Mouse (Mus musculus): ENCODE results near the gene H2-T22. TPM values are rescaled to one million over a fixed set of nuclear protein-coding genes. Genes with fewer than 3 reads are reported as not detected.

Gene H2-T22
- polyA plus RNA-seq, 1 experiment = 45.8 TPM

- H3K4me3 ChIP-seq (replicated peaks; ENCODE audit: control insufficient read depth, low read depth, low read length) = no peak overlapping the region
- TF ChIP-seq POLR2A (IDR thresholded peaks at IDR 0.05; ENCODE audit: borderline replicate concordance, control insufficient read depth, low read depth, low read length) = no peak
- TF ChIP-seq CTCF (IDR thresholded peaks at IDR 0.05; ENCODE audit: control insufficient read depth, insufficient read depth, low read length) = no peak
- H3K4me1 ChIP-seq (ENCODE audit: control insufficient read depth, insufficient read depth, low read length) = peaks cover 4% of the 10 kb centered on the region
- WGBS = 85% methylated on average over 7 of the region's 7 CpGs
- no peak overlapping the region for H3K27ac ChIP-seq (ENCODE audit: control insufficient read depth, insufficient read depth, low read depth, low read length, poor library complexity)
Measured at GRCm38 (mm10) chr17:36028879-36029619, 13.5 kb downstream of the H2-T22 start.

- WGBS = 93% methylated on average over 4 of the region's 4 CpGs
- TF ChIP-seq CTCF (IDR thresholded peaks at IDR 0.05; ENCODE audit: control insufficient read depth, insufficient read depth, low read length) (no peak), POLR2A (IDR thresholded peaks at IDR 0.05; ENCODE audit: borderline replicate concordance, control insufficient read depth, low read depth, low read length) (no peak)
- Histone ChIP-seq H3K4me3 (replicated peaks; ENCODE audit: control insufficient read depth, low read depth, low read length) (no peak overlapping the region), H3K27ac (ENCODE audit: control insufficient read depth, insufficient read depth, low read depth, low read length, poor library complexity) (no peak overlapping the region), H3K4me1 (ENCODE audit: control insufficient read depth, insufficient read depth, low read length) (peaks cover 9% of the 10 kb centered on the region)
Measured at GRCm38 (mm10) chr17:36027663-36028062, 14.9 kb downstream of the H2-T22 start.

GRCm38 (mm10) chr17:36025901-36026300, 16.6 kb downstream of the H2-T22 start:
- Histone ChIP-seq H3K4me1 (ENCODE audit: control insufficient read depth, insufficient read depth, low read length) (peaks cover 15% of the 10 kb centered on the region), H3K4me3 (replicated peaks; ENCODE audit: control insufficient read depth, low read depth, low read length) (no peak overlapping the region), H3K27ac (ENCODE audit: control insufficient read depth, insufficient read depth, low read depth, low read length, poor library complexity) (no peak overlapping the region)
- WGBS = 78% methylated on average over 4 of the region's 4 CpGs
- no peak for TF ChIP-seq POLR2A (IDR thresholded peaks at IDR 0.05; ENCODE audit: borderline replicate concordance, control insufficient read depth, low read depth, low read length)
- TF ChIP-seq CTCF (IDR thresholded peaks at IDR 0.05; ENCODE audit: control insufficient read depth, insufficient read depth, low read length) = no peak

- 61% methylated on average over 5 of the region's 5 CpGs for WGBS
- Histone ChIP-seq H3K4me1 (ENCODE audit: control insufficient read depth, insufficient read depth, low read length) (peaks cover 13% of the 10 kb centered on the region), H3K27ac (ENCODE audit: control insufficient read depth, insufficient read depth, low read depth, low read length, poor library complexity) (no peak overlapping the region), H3K4me3 (replicated peaks; ENCODE audit: control insufficient read depth, low read depth, low read length) (no peak overlapping the region)
- TF ChIP-seq POLR2A (IDR thresholded peaks at IDR 0.05; ENCODE audit: borderline replicate concordance, control insufficient read depth, low read depth, low read length) (no peak), CTCF (IDR thresholded peaks at IDR 0.05; ENCODE audit: control insufficient read depth, insufficient read depth, low read length) (no peak)
Measured at GRCm38 (mm10) chr17:36025197-36025596, 17.4 kb downstream of the H2-T22 start.

GRCm38 (mm10) chr17:36023710-36024654, 18.6 kb downstream of the H2-T22 start:
- TF ChIP-seq CTCF (IDR thresholded peaks at IDR 0.05; ENCODE audit: control insufficient read depth, insufficient read depth, low read length) = no peak
- no peak for TF ChIP-seq POLR2A (IDR thresholded peaks at IDR 0.05; ENCODE audit: borderline replicate concordance, control insufficient read depth, low read depth, low read length)
- 30% methylated on average over 9 of the region's 9 CpGs for WGBS

GRCm38 (mm10) chr17:36022922-36023321, 19.6 kb downstream of the H2-T22 start:
- TF ChIP-seq POLR2A (IDR thresholded peaks at IDR 0.05; ENCODE audit: borderline replicate concordance, control insufficient read depth, low read depth, low read length) = no peak
- no peak for TF ChIP-seq CTCF (IDR thresholded peaks at IDR 0.05; ENCODE audit: control insufficient read depth, insufficient read depth, low read length)
- 86% methylated on average over 6 of the region's 6 CpGs for WGBS
- Histone ChIP-seq H3K4me3 (replicated peaks; ENCODE audit: control insufficient read depth, low read depth, low read length) (no peak overlapping the region), H3K4me1 (ENCODE audit: control insufficient read depth, insufficient read depth, low read length) (peaks cover 13% of the 10 kb centered on the region), H3K27ac (ENCODE audit: control insufficient read depth, insufficient read depth, low read depth, low read length, poor library complexity) (peak overlapping the region; percentile 41)

More at GRCm38 (mm10) chr17:36023710-36024654, 18.6 kb downstream of the H2-T22 start:
- Histone ChIP-seq H3K27ac (ENCODE audit: control insufficient read depth, insufficient read depth, low read depth, low read length, poor library complexity) (peak overlapping the region; percentile 78), H3K4me3 (replicated peaks; ENCODE audit: control insufficient read depth, low read depth, low read length) (peak overlapping the region; percentile 43), H3K4me1 (ENCODE audit: control insufficient read depth, insufficient read depth, low read length) (peaks cover 13% of the 10 kb centered on the region)

- WGBS = 71% methylated on average over 9 of the region's 9 CpGs
- H3K27ac ChIP-seq (ENCODE audit: control insufficient read depth, insufficient read depth, low read depth, low read length, poor library complexity) = peak overlapping the region; percentile 20
- no peak for TF ChIP-seq POLR2A (IDR thresholded peaks at IDR 0.05; ENCODE audit: borderline replicate concordance, control insufficient read depth, low read depth, low read length)
- TF ChIP-seq CTCF (IDR thresholded peaks at IDR 0.05; ENCODE audit: control insufficient read depth, insufficient read depth, low read length) = no peak
Measured at GRCm38 (mm10) chr17:36022098-36022497, 20.4 kb downstream of the H2-T22 start.

GRCm38 (mm10) chr17:36021309-36021708, 21.2 kb downstream of the H2-T22 start:
- Histone ChIP-seq H3K4me1 (ENCODE audit: control insufficient read depth, insufficient read depth, low read length) (peaks cover 13% of the 10 kb centered on the region), H3K27ac (ENCODE audit: control insufficient read depth, insufficient read depth, low read depth, low read length, poor library complexity) (peak overlapping the region; percentile 65), H3K4me3 (replicated peaks; ENCODE audit: control insufficient read depth, low read depth, low read length) (no peak overlapping the region)
- 71% methylated on average over 1 of the region's 1 CpGs for WGBS
- TF ChIP-seq POLR2A (IDR thresholded peaks at IDR 0.05; ENCODE audit: borderline replicate concordance, control insufficient read depth, low read depth, low read length) = no peak
- no peak for TF ChIP-seq CTCF (IDR thresholded peaks at IDR 0.05; ENCODE audit: control insufficient read depth, insufficient read depth, low read length)

More at GRCm38 (mm10) chr17:36022098-36022497, 20.4 kb downstream of the H2-T22 start:
- H3K4me3 ChIP-seq (replicated peaks; ENCODE audit: control insufficient read depth, low read depth, low read length) = no peak overlapping the region
- peaks cover 13% of the 10 kb centered on the region for H3K4me1 ChIP-seq (ENCODE audit: control insufficient read depth, insufficient read depth, low read length)
